Mouse (Mus musculus) adrenal gland, postnatal 25 days (tissue): Measurements from ENCODE around the gene Cyp3a13. TPM values are rescaled to one million over a fixed set of nuclear protein-coding genes. Genes with fewer than 3 reads are reported as not detected.
A peak's percentile ranks its signal among the peaks of the same experiment; 100 is the strongest.
"Not testable (repeated sequence)": the region's sequence is repeated elsewhere in the genome, so short reads cannot be mapped to it uniquely, and the experiment has no call there.

Source experiments
- DNase-seq: peaks from one replicate; pipeline ENCODE4 v3.0.0; 2021; ENCODE audit warnings: mixed read lengths
- long read RNA-seq: library from polyadenylated mRNA; stranded (forward); transcript quantifications from one replicate; pipeline ENCODE4 v2.0.0, GENCODE M21; 2021
- total RNA-seq: library from RNA; stranded (reverse); gene quantifications from 2 replicates; pipeline ENCODE4 v1.2.3, GENCODE M21; 2021

The Cyp3a13 gene
- 0.90 TPM in 1 of 2 replicates, not detected in the other for total RNA-seq
- long read RNA-seq, transcript Cyp3a13-201 (13 exons, 2,956 nt) = major isoform, 38 of 48 reads
- long read RNA-seq, partial matches to known transcripts = 6 of 48 reads
- long read RNA-seq, other reads (novel, unspliced or antisense) = 4 of 48 reads

DNA sequence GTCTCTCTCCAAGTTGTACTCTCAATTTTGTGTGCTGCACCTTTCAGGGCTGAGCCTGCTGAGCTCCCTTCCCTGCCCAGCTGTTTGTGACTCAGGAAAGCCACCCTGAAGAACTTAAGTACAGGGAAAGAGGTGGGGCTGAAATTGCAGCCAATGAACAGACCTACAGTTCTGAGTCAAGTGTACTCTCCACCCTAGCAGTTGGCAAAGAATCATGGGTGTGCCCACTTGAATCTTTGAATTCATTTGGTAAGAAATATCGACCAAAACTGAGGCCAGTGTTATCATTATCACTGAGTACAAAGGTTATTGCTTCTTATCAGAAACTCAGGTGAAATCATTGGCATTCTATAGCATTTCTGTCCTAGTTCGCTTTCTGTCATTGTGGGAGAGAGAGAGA lies at the start of gene Cyp3a13:
Cyp3a13 (minus strand) TSS at position 88 of the 400 bp plus-strand sequence.
- no peak for DNase-seq

DNA sequence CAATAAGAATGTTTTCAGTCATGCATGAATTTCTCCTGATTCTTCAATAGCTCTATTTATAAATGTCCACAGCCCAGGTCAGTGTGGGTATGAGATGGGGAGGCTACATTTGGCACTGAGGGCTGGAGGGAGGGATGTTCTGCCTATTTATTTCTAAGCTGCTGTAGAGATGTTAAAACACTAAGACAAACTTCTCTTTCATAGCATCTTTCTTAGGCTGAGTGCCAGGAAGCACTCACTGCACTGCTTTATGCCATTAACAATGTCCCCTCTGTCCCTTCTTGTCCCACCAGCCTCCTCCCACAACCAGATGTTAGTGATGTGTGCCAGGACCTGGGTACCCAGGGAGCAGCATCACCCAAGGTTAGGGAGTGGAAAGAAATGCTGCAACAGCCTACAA lies 45.1 kb upstream of the Cyp3a13 start:
- DNase-seq = no peak

DNA sequence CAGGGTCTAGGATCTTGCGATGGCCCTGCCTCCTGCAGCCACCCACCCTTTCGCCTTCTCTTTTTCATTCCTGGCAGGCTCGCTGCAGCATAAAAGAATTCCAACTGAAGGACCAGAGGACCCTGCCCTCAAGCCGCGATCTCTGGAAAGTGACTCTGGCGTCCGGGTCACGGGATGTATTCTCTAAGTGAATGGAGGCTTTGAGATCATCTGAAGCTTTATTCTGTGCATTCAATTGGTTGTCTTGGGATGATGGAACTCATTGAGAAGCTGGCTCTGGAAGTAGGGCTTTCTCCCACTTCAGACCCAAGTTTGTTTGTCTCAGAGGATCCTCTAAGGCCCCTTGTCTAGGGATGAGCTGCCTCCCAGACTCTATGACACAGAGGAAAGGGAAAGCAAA lies 41.5 kb upstream of the Cyp3a13 start, which contains the start of gene Gjc3:
Gjc3 (minus strand) TSS at position 154 of the 400 bp plus-strand sequence.
- no peak for DNase-seq

DNA sequence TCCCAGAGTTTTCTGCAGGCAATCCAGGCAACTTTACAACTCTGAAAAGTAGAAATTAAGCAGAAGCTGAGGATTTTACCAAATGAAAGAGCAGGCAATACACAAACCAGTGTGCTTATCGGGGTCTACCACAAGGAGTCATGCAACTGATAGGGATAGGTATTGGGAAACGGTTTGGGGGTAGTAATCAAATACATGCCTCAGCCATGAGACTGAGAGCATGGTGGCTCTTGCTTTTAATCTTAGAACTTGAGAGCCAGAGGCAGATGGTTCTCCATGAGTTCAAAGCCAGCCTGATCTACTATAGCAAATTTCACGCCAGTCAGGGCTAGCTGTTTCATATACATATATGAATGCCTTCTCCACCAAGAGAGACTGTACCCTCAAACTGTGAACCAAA lies 35.0 kb upstream of the Cyp3a13 start:
- DNase-seq = no peak

DNA sequence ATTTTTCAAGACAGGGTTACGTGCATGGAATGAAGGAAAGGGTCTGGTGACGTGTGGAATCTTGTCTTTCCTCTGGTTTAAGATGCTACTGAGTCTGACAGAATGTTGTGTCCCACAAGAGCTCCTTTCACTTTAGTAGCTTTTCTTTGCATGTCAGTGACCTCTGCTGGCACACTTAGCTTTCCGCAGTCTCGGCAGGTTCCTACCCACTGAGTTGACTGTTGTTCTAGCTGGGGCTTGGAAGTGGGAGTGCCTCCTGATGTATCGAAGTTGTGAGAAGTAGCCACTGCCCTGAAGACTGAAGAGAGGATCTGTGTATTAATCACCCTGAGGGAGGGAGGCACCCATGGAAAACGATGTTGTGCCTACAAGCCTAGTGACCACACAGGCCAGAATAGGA lies 29.8 kb upstream of the Cyp3a13 start:
- peak; percentile 13 for DNase-seq

DNA sequence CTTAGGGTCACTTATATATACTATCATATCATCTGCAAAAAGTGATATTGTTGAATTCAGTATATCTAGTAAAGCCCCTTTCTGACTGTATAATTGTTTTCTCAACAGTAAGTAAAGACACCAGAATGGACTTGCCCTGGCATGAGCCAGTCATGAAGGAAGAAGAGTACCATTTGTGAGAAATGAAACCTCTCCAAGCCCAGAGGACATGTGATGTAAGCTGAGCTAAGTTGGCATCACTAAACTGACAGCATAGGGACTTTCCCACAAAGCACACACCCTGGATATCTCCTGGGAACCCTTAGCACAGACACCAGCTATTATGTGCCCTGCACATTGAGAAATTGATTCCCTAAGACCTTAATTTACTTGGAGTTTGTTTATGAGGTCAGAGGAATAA lies 25.9 kb upstream of the Cyp3a13 start:
- no peak for DNase-seq

DNA sequence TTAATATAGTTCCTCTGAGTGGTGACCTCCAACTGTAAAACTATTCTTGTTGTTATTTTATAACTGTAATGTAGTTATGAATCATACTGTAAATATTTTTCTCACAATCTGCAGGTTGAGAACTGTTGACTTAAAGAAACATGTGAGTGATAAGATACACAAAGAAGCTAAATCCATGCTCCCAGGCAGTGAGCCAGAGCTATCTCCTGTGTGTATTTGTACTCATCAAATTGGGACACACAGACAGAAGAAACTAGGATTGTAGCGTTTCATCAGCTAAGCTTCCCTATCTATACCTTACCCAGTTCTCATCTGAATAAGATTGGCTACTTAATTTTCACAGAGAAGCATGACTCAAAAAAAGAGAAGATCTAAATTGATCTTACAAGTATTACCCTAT lies 21.7 kb upstream of the Cyp3a13 start:
- DNase-seq = no peak

DNA sequence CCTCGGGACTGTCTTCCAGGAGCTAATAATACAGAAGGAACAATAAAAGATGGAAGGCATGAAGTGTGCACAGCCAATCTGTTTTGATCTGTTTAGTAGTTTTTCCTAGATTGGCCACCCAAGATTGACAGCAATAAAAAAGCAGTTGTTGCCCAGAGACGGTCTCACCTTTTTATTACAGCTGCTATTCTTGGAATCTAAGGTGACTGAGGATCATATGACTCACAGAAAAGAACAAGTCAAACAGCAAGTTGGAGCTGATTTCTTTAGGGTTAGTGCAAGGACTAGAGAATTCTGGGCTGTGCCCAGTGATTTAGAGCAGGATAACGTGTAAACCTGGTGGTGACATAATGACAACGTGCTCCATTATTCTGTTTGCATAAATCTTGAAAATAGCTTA lies 19.5 kb upstream of the Cyp3a13 start:
- DNase-seq = no peak

DNA sequence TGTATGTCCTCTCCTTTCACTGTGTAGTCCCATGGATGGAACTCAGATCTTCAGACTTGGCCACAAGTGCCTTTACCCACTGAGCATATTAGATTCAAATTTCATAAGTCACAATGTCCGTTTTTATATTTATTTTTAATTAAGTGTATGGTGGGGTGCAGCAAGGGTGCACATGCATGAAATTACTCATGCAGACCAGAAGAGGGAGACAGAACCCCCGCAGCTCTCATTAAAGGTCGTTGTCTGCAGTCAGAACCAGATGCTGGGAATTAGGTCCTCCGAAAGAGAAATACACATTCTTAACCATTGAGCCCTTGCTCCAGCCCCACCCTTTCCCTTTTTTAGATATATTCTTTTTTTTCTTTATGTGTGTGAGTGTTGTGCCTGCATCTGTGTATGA lies 15.8 kb upstream of the Cyp3a13 start:
- DNase-seq = no peak

DNA sequence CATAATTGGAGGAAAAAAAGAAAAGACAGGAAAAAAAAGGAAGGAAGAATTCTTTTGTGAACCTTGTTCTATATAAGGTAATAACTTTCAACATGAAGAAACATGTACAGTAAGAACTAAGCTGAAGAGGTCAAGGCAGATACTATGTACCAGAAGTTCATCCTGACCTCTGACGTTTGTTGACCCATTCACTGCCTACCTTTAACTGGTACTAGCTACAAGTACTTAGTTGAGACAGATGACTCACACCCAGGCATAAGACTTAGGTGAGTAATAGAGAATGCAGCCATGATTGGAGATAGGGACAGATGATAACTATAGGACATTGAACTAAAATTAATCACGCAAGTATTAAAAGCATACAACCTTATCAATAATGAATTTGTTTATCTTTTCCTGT lies 15.1 kb upstream of the Cyp3a13 start:
- DNase-seq = no peak

DNA sequence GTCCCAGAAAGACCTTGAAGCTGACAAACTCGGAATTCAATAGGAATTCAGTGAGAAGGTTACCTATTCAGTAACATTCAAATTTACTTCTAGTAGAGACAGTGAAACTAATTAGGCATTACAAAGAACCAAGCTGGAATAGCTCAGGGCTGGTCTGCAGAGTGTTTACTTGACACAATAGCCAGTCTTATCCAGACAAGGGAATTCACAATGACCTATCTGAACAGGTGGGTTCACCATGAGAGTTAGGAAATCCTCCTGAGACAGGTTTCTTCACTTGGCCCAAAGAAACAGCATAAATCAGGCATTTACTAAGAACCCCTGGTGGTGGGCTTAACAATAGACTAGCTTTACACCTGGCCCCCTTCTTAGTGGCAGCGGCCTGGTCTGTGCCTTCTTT lies 12.5 kb upstream of the Cyp3a13 start:
- DNase-seq = not testable (repeated sequence)

DNA sequence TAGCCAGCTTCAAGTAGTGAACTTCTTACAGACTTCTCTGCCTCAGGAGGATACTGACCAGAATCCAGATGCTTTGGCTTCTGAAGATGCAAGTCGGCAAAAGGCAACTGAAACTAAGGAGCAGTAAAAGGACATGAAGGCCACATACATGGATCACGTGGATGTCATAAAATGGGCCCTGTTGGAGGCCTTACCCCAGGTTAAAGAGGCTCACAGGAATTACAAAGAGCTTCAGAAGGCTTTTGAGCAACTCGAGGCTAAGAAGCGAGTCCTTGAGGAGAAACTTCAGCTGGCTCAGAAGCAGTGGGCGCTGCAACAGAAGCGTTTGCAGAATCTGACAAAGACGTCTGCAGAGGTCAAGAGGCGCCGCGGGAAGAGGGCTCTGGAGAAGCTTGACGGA lies 7.0 kb upstream of the Cyp3a13 start:
- DNase-seq = no peak

DNA sequence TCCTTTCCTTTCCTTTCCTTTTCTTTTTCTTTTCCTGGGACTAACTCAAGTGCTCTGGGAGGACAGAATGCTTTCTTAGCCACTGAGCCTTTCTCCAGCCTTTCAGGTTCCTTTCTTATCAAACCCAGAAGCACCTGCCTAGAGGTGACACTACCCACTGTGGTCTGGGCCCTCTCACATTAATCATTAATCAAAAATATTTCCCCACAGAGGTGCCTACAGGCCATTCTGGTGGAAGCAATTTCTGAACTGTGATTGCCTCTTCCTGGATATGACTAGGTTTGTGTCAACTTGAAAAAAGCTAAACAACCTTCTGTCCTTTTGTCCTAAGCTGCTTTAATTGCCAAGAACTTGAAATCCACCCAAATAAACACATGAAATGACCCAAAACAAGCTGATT lies 752 bp upstream of the Cyp3a13 start:
- no peak for DNase-seq

DNA sequence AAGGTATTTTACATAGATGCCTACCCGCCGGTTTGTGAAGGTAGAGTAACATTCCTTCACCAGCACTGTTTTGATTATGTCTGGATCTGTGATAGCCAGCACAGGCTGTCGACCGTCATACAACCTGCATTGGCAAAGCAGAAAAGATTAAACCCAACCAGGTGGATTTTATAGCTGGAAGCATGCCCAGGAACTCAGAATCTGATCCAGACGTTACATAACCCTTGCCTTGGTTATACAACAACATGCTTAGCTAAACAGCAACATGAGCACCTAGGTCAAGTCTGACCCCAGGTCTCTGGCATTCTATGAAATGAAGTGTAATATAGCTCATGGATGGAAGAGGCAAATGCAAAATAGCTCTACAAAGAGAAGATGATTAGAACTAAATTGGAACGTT lies 5.9 kb downstream of the Cyp3a13 start:
- DNase-seq = no peak

DNA sequence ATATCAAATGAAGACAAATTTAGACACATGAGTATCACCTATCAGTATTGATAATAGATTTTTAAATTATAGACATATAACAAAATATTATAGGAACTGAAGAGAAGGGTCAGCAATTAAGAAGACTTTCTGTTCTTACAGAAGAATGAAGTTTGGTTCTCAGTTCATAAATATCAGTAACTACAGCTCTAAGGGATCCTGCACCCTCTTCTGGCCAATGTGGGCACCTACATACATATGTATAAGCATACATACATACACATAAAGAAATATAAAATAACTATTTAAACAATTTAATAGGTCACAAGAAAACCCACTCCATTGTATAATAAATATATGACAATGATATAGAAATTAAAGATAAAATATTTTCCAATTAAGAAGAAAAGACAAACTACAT lies 6.9 kb downstream of the Cyp3a13 start:
- DNase-seq = no peak

DNA sequence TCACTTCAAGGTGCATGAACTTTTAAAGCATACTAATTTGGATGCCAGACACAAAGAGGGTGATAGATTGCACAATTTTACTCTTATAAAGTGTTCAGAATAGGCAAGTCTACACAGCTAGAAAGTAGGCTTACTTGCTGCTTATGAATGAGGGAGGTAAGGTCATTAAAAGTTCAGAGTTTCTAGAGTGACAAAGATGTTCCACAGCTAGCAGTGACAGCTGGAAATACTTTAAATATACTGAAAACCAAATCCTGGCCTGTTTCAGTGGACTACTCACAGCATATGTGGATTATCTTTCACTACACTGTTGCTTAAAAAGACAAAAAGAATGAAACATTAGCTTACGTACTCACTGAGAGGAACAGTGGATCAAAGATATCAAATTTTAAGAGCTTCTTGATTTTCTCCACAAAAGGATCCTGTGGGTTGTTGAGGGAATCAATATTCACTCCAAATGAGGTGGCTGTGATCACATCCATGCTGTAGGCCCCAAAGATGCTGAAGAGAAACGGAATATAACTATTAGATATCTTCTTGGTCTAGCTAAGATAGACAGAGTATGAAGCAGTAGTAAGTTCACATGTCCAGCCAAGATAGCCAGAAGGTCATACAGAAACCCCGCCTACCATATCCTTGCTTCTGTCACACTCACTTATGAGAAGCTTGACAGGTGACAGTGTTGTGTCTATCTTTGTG lies 11.7 kb downstream of the Cyp3a13 start:
- DNase-seq = no peak

DNA sequence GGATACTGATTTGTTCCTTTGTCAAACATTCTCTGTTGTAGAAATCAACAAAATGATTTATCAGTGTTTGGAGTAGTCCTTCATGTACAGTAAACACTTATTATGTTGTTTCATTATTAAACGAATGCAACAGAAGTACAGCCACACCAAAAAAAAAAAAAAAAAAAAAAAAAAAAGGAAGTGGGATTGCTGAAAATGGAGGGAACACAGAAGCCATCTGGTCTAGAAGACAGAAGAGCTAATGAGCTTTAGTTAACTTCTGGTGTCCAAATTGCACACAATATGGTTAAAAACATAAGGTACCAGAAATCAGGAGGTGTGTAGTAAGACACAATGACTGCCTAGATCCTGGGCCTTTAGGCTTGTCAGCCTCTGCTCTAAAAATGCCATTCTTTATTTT lies 23.6 kb downstream of the Cyp3a13 start:
- DNase-seq = no peak

DNA sequence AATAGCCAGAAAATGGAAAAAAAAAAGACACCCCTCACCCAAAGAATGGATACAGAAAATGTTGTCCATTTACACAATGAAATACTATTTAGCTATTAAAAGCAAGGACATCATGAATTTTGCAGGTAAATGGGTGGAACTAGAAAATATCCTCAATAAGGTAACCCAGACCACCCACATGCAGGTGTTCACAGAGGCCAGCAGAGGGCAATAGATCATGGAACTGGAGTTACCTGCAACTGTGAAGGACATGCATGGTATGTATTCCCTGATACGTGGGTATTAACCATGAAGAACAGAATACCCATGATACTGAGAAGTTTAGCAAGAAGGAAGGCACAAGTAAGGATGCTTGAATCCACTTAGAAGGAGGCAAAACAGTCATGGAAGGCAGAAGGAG lies 28.5 kb downstream of the Cyp3a13 start:
- DNase-seq = no peak

DNA sequence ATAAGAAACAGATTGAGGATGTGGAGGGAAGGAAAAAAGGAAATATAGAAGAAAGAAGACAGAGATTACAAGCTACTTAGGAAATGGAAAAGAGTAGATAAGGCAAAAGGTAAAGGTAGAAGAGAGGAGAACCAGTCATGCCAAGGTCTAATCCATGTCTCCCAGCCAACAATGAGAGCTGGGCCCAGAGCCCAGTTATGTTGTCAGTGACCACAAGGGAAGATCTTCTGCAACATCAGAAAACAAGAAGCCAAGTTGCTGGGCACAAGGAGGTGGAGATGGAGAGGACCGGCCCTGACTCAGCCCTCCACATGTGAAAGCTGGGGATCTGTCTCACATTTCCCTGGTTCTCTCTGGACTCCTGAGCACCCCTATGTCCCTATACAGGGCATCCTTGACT lies 33.8 kb downstream of the Cyp3a13 start:
- no peak for DNase-seq

DNA sequence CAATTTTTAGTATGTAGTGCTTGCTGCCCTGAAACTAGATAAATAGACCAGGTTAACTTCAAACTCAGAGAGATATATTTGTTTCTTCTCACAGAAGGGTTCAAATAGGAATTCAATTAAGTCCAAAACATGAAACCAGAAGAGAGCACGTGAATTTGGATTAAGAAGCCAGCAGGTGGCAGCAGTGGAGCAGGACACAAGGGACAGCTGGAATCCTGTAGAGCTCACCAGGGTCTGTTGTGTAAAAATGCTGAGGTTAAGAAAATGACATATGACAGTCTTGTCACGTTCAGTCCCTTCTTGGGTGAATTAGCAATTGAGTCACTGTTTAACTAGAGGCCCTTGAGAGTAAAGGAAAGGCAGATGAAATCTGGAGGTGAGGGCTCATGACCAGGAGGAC lies 35.5 kb downstream of the Cyp3a13 start:
- peak; percentile 53 for DNase-seq

DNA sequence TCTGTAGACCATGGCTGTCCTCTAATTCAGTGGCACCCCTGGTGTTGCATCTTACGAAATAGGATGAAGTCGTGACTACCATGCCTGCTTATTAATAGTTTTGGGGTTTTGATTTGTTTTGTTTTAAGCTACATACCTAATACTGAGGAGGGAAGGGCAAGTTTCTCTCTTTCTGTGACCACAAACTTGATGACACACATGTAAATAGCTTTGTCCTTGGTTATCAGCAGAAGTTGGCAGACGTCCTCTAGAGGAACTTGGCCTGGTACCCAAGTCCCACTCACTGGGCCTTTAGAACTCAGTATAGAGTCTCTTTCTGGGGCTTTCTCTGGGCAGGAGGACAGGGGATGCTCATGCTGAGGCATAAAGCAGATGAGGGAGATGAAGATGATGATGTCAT lies 38.1 kb downstream of the Cyp3a13 start:
- peak; percentile 21 for DNase-seq

DNA sequence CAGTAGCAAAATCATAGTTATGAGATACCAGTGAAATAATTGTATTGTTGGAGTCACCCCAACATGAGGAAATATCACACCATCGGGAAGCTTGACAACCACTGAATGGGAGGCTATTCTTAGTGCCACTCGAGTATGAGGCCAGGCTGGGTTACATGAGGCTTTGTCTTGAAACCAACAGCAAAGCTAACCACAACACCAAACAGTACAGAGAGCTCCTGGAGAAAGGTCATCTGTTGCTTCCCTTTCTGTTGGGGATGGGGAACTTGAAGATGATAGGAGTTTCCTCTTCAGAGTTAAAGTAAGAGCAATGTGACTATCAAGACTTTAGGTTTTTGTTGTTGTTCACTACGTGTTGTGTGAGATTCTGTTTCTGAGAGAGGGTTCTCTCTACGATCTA lies 38.5 kb downstream of the Cyp3a13 start:
- DNase-seq = no peak

DNA sequence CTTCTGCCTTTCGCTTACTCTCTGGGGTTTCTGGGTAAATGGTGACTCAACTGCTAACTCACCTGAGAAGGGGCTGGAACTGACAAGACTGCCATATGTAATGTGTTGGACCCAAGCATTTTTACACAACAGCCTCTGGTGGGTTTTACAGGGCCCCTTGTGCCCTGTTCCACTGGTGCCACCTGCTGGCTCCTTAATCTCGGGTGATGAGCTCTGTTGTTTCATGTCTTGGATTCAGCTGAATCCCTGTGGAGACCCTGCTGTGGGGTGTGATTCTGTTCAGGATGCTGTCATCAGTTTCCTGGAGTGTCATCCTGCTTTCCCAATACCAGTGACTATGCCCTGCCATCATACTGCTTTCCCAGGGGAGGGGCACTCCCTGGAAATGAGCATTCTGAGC lies 43.6 kb downstream of the Cyp3a13 start:
- peak; percentile 43 for DNase-seq

DNA sequence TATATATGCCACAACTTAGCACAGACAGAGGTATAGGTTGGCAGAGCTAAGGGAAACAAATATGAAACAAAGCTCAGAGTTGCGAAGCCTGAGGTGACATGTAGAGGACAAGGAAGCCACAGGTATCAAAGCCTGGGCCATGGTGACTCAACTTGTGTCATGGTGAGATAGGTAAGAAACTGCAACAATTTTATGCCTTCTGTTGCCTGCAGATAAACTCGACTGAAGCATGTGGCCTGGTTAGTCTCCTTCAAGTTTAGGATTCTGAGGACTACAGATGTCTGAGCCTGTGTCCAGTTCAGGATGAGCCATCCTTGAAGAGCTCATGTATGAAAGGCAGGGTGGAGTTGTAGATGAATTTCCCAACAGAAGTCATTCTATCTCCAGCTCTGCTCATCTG lies 46.4 kb downstream of the Cyp3a13 start:
- no peak for DNase-seq

DNA sequence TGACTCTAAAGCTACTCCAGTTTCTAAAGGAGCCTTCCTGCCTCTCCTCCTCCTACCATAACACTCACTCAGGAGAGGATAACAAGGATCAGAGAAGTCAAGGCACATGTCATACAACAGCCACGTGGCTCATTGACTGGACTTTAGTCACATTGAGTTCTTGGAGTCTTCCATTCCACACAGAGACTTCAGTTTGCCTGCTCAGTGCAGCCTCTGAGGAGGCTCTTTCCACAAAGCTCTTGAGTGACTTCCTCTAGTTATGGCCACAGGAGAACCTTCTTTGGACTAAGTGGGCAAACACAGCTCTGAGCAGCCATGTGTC lies 49.1 kb downstream of the Cyp3a13 start:
- not testable (repeated sequence) for DNase-seq
